Mouse (Mus musculus): Measurements from ENCODE around the gene Plscr5. TPM values are rescaled to one million over a fixed set of nuclear protein-coding genes. Genes with fewer than 3 reads are reported as not detected.

Plscr5 gene
- polyA plus RNA-seq, 1 experiment, result not detected

DNA sequence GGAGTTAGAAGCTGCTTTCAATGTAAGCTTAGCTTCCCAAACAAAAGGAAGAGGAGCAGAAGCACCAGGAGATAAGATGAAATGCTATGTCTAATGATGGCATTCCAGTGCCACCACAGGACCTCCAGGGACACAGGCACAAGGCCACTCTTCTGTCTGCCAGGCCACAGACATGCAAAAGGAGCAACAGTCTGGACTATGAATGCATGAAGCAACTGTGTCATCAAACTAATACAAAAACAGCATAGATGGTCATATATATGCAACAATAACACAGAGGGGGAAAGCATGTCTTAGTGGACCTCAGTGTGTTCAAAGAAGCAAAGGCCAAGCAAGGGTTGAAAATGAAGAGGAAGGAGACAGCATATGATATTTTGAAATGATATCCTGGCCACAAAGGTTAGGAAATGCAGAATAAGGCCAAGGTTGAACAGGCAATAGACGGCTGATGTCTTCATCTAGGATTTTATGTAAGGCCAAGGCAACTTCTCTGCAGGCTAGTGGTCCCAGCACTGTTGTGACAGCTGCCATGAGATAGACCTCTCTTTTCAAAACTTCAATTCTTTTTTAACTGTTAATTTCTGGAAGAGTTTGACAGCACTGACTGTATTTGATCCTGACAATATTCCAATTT lies 32.0 kb downstream of the Plscr5 start:
- no peak for TF ChIP-seq POLR2A (IDR thresholded peaks at IDR 0.05; ENCODE audit: low read depth, low read length)
- no peak for TF ChIP-seq CTCF (IDR thresholded peaks at IDR 0.05; ENCODE audit: borderline replicate concordance, insufficient read depth, low read length)
- Histone ChIP-seq H3K27ac (ENCODE audit: insufficient read depth, low read length) (no peak overlapping the region), H3K4me1 (ENCODE audit: control insufficient read depth, insufficient read depth, low read length) (no peaks in the 10 kb centered on the region; the same call in 1 of the 2 replicates), H3K4me3 (ENCODE audit: insufficient read depth, low read length) (no peak overlapping the region)

DNA sequence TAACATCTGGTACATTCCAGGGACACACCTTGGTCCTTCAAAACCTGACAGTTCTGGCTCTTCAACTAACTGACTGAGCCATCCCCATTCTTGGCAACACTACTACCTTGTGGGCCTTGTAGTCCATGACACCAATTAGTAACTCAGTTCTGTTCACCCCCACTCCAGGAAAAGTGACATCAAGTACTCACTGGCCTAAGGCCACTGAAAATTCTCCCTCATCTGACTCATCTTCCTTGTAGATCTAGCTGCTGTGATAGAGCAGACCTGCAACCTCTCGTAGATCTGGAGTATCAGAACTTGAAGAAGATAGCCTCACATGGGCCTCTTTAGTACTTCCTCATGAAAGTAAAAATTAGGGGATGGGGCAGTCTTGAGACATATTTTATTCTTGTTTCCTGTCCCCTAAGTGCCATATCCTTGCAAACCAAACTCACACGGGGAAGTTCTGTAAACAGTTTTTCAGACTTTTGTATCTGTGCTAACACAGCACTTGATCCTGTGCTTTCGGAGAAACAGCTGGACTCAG lies 33.5 kb downstream of the Plscr5 start:
- H3K4me1 ChIP-seq (ENCODE audit: control insufficient read depth, insufficient read depth, low read length), result no peaks in the 10 kb centered on the region; the same call in 1 of the 2 replicates
- no peak overlapping the region for H3K4me3 ChIP-seq (ENCODE audit: insufficient read depth, low read length)
- no peak for TF ChIP-seq POLR2A (IDR thresholded peaks at IDR 0.05; ENCODE audit: low read depth, low read length)
- H3K27ac ChIP-seq (ENCODE audit: insufficient read depth, low read length), result no peak overlapping the region

DNA sequence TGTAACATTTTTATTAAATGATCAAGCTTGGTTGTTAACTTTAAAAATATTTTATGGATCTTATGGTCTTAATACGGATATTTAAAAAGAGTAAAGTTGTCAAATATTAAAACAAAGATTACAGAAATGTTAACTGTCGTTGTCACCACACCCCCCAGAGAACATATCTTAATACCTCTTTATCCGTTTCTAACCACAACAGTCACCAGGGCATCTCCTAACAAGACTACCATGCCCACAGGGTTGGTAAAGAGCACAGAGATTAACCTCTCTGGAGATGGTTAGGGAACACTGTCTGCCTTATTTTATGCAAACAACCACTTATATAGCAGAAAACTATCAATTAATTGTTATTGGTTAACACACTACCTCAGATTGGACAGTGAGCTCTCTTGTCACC lies 34.1 kb downstream of the Plscr5 start:
- TF ChIP-seq CTCF (IDR thresholded peaks at IDR 0.05; ENCODE audit: borderline replicate concordance, insufficient read depth, low read length) (no peak), POLR2A (IDR thresholded peaks at IDR 0.05; ENCODE audit: low read depth, low read length) (no peak)

DNA sequence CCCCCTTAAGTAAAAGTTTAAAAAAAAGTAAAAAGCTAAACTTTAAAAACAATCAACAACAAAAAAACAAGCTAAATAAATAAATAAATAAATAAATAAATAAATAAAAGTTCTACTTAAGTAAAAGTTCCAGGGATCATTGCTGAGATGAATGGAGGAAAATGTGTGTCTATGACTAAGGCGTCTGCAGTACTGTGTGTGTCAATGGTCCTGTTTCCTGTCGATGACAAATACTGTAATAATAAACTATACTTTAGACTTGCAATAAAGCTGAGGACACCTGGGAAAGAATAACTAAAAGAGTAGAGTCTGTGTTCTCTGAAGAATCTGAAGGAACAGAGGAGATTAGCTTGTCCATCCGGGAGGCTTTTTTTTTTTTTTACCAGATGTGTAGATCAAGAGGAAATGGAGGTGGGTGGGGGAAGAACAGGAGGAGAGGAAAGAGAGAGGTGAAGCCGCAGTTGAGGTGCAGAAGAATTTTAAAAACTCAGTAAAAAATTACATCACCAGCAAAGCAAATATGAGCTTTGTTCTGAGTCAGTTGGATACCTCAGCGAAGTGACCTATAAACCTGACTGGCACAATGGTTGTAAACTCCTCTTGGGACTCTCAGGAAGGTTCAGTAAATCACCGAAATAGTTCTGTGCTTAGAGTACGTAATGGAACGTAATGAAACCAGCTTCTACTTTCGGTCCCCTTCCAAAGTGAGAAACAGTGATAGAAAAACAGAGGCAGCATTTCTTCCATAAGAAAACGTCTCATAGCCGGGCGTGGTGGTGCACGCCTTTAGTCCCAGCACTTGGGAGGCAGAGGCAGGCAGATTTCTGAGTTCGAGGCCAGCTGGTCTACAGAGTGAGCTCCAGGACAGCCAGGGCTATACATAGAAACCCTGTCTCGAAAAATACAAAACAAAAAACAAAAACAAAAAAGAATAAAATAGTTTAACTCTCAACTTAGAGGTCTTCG lies 36.4 kb downstream of the Plscr5 start:
- no peak overlapping the region for H3K27ac ChIP-seq (ENCODE audit: insufficient read depth, low read length)
- no peaks in the 10 kb centered on the region; the same call in 1 of the 2 replicates for H3K4me1 ChIP-seq (ENCODE audit: control insufficient read depth, insufficient read depth, low read length)
- no peak overlapping the region for H3K4me3 ChIP-seq (ENCODE audit: insufficient read depth, low read length)
- TF ChIP-seq CTCF (IDR thresholded peaks at IDR 0.05; ENCODE audit: borderline replicate concordance, insufficient read depth, low read length) (no peak), POLR2A (IDR thresholded peaks at IDR 0.05; ENCODE audit: low read depth, low read length) (no peak)

More for the DNA sequence above, 34.1 kb downstream of the Plscr5 start:
- no peaks in the 10 kb centered on the region; the same call in 1 of the 2 replicates for H3K4me1 ChIP-seq (ENCODE audit: control insufficient read depth, insufficient read depth, low read length)
- no peak overlapping the region for H3K27ac ChIP-seq (ENCODE audit: insufficient read depth, low read length)
- no peak overlapping the region for H3K4me3 ChIP-seq (ENCODE audit: insufficient read depth, low read length)

GRCm38 (mm10) chr9:92229833-92230205 lies 37.1 kb downstream of the Plscr5 start:
- Histone ChIP-seq H3K4me3 (ENCODE audit: insufficient read depth, low read length) (no peak overlapping the region), H3K27ac (ENCODE audit: insufficient read depth, low read length) (no peak overlapping the region), H3K4me1 (ENCODE audit: control insufficient read depth, insufficient read depth, low read length) (no peaks in the 10 kb centered on the region; the same call in 1 of the 2 replicates)
- TF ChIP-seq POLR2A (IDR thresholded peaks at IDR 0.05; ENCODE audit: low read depth, low read length) (no peak), CTCF (IDR thresholded peaks at IDR 0.05; ENCODE audit: borderline replicate concordance, insufficient read depth, low read length) (no peak)

DNA sequence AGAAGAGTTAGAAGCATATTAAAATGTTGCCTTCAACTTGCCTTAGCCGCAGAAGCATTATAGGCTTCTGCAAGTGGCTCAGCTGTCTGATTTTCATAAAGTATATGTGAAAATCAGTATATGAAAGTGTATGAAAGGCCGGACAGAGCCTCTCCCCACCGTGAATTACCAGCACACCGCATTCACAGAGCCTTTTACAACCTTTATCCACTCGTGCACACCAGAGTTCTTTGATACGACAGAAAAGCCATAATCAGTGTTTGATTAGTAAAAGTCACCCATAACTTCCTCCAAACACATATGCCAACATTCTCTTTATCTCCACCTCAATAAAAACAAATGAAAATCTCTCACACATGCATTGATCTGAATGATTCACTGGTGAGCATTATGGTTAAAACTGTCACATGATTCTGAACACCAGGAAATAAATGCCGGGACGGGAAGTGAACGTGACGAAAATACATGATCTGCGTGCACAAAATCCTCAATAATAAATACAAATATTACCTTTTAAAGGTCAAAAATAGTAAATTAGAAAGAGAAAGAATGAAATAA lies 42.2 kb downstream of the Plscr5 start:
- H3K4me3 ChIP-seq (ENCODE audit: insufficient read depth, low read length), result no peak overlapping the region
- no peak for TF ChIP-seq CTCF (IDR thresholded peaks at IDR 0.05; ENCODE audit: borderline replicate concordance, insufficient read depth, low read length)
- no peak for TF ChIP-seq POLR2A (IDR thresholded peaks at IDR 0.05; ENCODE audit: low read depth, low read length)
- H3K4me1 ChIP-seq (ENCODE audit: control insufficient read depth, insufficient read depth, low read length), result no peaks in the 10 kb centered on the region

DNA sequence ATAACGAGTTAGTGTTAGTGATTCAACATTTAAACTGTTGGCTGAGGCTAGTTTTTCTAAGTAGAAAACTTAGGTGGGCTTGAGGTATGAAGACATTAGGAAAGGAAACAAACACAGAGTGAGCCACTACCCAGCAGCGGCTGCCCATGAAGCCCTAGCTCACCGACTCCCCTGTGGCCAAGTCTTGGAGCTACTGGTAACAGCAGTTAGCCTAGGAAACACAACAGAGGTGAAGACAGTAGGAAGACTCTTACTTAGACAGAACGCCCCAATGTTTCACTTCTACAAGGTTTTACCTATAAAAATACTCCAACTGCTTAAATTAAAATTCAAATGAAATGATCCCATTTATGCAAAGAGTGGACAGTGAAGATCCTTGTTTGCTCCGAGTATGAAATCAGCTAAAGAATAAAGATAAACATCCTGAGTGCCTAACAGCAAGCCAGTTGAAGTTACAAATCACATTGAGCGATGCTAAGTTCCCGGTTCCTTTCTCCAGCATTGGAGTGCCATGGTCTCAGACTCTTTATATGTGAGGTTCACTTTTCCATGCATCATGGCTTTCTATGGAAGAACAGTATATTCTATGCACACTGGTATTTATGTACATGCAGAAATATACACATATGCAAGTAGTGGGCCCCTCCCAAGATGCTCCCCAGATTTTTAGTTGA lies 56.2 kb downstream of the Plscr5 start:
- H3K27ac ChIP-seq (ENCODE audit: insufficient read depth, low read length), result no peak overlapping the region
- TF ChIP-seq CTCF (IDR thresholded peaks at IDR 0.05; ENCODE audit: borderline replicate concordance, insufficient read depth, low read length) (no peak), POLR2A (IDR thresholded peaks at IDR 0.05; ENCODE audit: low read depth, low read length) (no peak)
- H3K4me3 ChIP-seq (ENCODE audit: insufficient read depth, low read length), result no peak overlapping the region
- peaks cover 3% of the 10 kb centered on the region; the same call in 1 of the 2 replicates for H3K4me1 ChIP-seq (ENCODE audit: control insufficient read depth, insufficient read depth, low read length)

More for the DNA sequence above, 42.2 kb downstream of the Plscr5 start:
- H3K27ac ChIP-seq (ENCODE audit: insufficient read depth, low read length), result no peak overlapping the region

- H3K27ac ChIP-seq (ENCODE audit: insufficient read depth, low read length), result peak within 1 kb of the TSS; percentile 89
- H3K4me3 ChIP-seq (ENCODE audit: insufficient read depth, low read length), result peak within 1 kb of the TSS; percentile 89
- H3K4me1 ChIP-seq (ENCODE audit: control insufficient read depth, insufficient read depth, low read length), result peaks cover 3% of the 10 kb centered on the region; the same call in 1 of the 2 replicates
- TF ChIP-seq CTCF (IDR thresholded peaks at IDR 0.05; ENCODE audit: borderline replicate concordance, insufficient read depth, low read length) (no peak), POLR2A (IDR thresholded peaks at IDR 0.05; ENCODE audit: low read depth, low read length) (no peak)
Observed at GRCm38 (mm10) chr9:92249447-92249852, 56.7 kb downstream of the Plscr5 start, which contains the start of gene Plscr1. Gene Plscr1 (plus strand): TSS chr9:92249750.

Measured in embryonic fibroblast, embryonic 13.5 days (primary cell).